Mouse (Mus musculus): ENCODE results near the gene Il17d.

Il17d gene

GRCm38 (mm10) chr14:57524671-57525387 lies at the start of gene Il17d:
Gene Il17d, plus strand, starts transcription at chr14:57524777.
- peak in 1 of 2 experiments; percentile 41 for DNase-seq (ENCODE audit: low spot score in 2 of 2)

- no peak for DNase-seq (ENCODE audit: low spot score in 2 of 2)
Measured at GRCm38 (mm10) chr14:57475057-57475456, 49.5 kb upstream of the Il17d start.

- no peak for DNase-seq (ENCODE audit: low spot score in 2 of 2)
Measured at GRCm38 (mm10) chr14:57482262-57482661, 42.3 kb upstream of the Il17d start.

DNA sequence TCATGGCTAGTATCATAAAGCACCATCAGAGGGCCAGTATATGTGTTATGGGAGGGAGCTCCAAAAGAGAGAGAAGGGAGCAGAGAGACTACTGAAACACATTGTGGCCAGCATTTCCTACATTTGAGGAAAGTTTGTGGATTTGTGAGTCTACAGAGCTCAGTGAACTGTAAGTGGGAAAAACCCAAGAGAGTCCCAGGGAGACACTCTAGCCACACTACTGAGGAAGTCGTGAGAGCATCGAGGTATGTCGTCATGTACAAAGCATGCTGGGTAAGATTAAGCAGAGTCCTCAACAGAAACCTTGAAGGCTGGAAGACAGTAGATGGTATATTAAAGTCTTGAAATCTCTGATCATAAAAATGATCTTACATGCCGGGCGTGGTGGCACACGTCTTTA lies 40.4 kb upstream of the Il17d start:
- no peak for DNase-seq (ENCODE audit: low spot score in 2 of 2)

- no peak for DNase-seq (ENCODE audit: low spot score in 2 of 2)
Measured at GRCm38 (mm10) chr14:57489696-57490095, 34.9 kb upstream of the Il17d start.

DNA sequence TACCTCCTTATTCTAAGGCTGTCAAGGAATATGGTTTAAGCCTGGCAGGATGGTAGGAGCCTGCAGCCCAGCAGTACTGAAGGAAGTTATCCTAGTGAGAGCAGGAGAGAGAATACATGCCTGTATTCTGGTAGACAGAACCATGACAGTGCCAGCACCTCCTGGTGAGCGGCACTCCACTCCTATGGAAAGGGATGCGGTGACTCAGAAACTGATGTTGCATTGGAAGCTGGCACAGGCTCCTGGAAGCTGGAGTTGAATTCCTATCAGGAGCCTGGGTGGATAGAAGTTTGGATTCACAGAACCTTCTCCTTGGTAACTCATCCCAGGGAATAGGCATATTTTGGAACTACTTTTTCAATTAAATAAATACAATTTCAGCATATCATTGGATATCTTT lies 30.7 kb upstream of the Il17d start:
- no peak for DNase-seq (ENCODE audit: low spot score in 2 of 2)

- peak in 1 of 2 experiments; percentile 20 for DNase-seq (ENCODE audit: low spot score in 2 of 2)
Measured at GRCm38 (mm10) chr14:57503729-57504128, 20.8 kb upstream of the Il17d start.

DNA sequence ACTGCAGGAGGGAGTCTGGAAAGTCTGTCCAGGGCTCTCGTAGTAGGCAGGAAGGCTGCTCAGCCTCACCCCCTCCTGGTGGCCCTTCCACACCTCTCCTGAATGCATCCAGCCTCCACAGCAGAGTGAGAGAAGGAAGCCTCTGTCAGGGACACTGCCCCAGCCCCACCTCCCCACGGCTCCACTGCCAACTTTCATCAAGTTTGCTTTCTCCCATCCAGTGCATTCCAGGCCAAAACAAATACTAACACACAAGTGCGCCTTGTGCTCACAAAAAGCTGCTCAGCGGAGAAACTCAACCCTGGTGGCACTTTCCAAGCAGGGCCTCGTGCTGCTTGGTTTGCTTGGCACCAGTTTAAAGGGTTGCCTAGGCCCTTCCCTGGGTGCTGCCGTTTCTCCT lies 15.0 kb upstream of the Il17d start:
- no peak for DNase-seq (ENCODE audit: low spot score in 2 of 2)

- no peak for DNase-seq (ENCODE audit: low spot score in 2 of 2)
Measured at GRCm38 (mm10) chr14:57515156-57515762, 9.3 kb upstream of the Il17d start.

GRCm38 (mm10) chr14:57517001-57517400 lies 7.6 kb upstream of the Il17d start:
- DNase-seq (ENCODE audit: low spot score in 2 of 2), result no peak

DNA sequence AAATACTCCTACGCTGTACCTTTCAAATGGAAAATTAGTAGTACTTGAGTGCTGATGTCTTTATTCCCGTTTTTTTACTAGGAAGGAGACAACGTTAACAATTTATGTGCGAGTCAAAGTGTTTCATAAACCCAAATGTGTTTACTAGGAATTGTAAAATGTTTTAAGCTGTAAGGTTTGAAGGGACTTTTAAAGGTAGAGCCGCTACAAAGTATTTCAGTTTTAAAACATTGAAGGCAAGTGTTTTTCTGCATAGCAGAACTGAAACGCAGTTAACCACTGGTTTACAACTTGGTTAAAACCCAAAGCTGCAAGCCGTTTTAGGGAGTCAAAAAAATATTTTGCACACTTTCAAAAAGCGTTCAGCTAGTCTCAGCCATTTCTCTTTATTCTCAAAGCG lies 815 bp upstream of the Il17d start:
- no peak for DNase-seq (ENCODE audit: low spot score in 2 of 2)

- peak in 1 of 2 experiments; percentile 54 for DNase-seq (ENCODE audit: low spot score in 2 of 2)
Measured at GRCm38 (mm10) chr14:57525388-57526049, 942 bp downstream of the Il17d start.

GRCm38 (mm10) chr14:57526050-57526623 lies 1.6 kb downstream of the Il17d start:
- no peak for DNase-seq (ENCODE audit: low spot score in 2 of 2)

GRCm38 (mm10) chr14:57527122-57527521 lies 2.5 kb downstream of the Il17d start:
- no peak for DNase-seq (ENCODE audit: low spot score in 2 of 2)

DNA sequence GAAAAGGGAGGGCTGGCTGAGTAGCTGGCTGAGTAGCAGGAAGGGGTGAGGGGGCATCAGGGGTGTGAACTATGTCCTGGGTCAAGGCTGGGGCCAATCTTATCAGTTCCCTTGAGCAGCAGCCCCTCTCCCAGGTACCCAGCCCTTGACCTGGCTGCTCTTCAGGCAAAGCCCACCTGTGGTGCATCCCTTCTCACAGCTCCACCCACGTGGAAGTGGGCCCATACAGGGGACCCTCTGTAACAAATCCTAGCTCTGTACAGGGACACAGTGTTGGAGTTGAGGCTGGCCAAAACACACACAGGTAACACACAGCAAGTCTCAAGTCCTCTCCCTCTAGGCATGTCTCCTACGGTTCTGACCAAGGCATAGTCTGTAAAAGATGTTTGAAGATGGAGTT lies 3.0 kb downstream of the Il17d start:
- no peak for DNase-seq (ENCODE audit: low spot score in 2 of 2)

- no peak for DNase-seq (ENCODE audit: low spot score in 2 of 2)
Measured at GRCm38 (mm10) chr14:57529086-57529785, 4.7 kb downstream of the Il17d start.

DNA sequence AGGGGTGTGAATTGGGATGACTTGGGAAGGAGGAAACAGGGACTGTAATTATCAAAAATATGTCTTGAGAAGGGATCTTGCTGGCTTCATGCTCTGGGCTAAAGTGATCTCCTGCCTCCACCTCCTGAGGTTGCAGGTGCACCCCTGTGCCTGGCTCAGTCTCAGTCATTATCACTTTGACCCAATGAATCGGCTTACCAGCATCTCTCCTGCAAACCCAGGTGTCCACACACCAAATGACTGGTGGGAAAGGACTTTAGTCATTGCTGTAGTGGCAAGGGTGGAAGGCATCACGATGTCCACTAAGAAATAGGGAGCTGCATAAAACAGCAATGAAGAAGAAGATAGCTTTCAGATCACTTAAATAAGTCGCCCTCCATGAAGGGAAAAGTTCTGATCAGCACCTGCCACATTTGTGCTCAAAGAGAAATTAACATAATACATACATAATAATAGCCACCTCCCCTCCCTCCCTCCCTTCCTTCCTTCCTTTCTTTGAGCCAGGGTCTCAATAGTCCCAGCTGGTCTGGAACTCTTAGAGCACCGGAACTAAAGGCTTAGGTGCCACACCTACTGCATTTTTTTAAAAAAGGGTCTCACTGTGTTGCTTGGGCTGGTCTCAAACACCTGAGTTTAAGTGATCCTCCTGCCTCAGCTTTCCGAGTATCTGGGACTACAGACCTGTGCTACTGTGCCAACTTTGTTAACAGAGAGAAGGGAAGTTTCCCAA lies 5.4 kb downstream of the Il17d start:
- no peak for DNase-seq (ENCODE audit: low spot score in 2 of 2)

DNA sequence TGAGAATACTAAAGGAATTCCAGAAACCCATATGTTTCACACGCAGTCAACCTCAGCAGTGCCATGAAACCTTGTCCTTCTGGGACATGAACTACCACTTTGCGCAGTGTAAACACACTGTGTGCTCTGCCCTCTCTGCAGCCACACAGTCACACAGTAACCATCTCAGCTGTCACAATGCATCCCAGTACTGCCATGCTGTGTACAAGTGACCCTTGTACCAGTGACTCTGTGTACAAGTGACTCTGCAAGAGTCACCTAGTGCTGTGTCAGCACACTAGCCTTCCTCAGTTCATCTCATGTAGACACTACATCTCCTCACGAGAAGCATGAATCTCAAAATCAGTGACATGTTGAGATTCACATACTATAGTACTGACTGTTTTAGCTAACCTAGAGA lies 8.0 kb downstream of the Il17d start:
- DNase-seq (ENCODE audit: low spot score in 2 of 2), result no peak

- DNase-seq (ENCODE audit: low spot score in 2 of 2), result peak; percentile 55 to 66
Measured at GRCm38 (mm10) chr14:57533214-57533613, 8.6 kb downstream of the Il17d start.

DNA sequence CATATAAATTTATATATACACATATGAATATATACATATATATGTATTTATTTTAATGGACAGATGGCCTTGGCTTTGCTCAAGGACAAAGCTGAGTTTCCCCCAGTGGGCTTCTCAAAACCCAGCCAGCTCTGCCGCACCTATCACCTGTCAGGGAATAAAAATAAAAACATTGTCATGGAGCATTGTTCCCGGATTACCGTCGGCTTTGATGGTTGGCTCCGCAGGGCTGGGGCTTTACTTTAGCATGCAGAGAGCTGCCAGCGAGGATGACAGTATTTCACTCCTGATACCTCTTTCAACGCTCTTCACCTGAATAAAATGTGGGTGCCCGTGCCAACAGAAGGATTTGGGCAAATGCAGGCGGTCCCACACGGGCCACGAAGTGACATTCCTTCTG lies 9.3 kb downstream of the Il17d start:
- DNase-seq (ENCODE audit: low spot score in 2 of 2), result no peak

DNA sequence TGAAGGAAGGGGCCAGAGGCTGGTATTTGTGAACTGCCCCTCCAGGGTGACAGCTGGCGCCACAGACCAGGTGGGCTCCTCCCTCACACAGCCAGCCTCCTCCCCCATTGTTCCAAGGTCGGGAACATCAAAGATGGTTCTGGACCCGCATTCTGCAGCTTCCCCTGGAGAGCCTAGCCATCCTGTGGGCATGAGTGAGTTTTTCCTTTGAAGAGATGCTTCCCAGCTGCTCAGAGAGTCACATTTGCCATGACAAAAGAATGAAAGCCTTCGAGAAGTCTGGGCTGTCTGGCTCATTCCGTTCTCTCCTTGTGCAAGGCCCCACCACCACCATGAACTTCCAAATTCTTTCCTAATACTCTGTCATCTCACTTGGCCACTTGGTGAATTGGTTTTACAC lies 9.8 kb downstream of the Il17d start:
- no peak for DNase-seq (ENCODE audit: low spot score in 2 of 2)

Data from cerebellum, postnatal 4 days (tissue).